Mouse (Mus musculus) C2C12 (cell line): ENCODE data around the gene Atp1a2.

Experiments used
- CEBPB ChIP-seq: IDR thresholded peaks from one replicate; pipeline ENCODE4 v1.6.1; 2011; ENCODE audit warnings: low read depth, mild to moderate bottlenecking, control low read depth, moderate library complexity
- CTCF ChIP-seq: IDR thresholded peaks from one replicate; pipeline ENCODE4 v1.5.1; 2011; ENCODE audit not compliant: control insufficient read depth, insufficient read depth, insufficient read length
- MAX ChIP-seq: IDR thresholded peaks from one replicate; pipeline ENCODE4 v1.6.1; 2011; ENCODE audit warnings: mild to moderate bottlenecking, control low read depth
- MYOD1 ChIP-seq: IDR thresholded peaks from one replicate; pipeline ENCODE4 v1.6.1; 2011; ENCODE audit warnings: low read depth; ENCODE audit not compliant: control insufficient read depth, insufficient read length
- MYOG ChIP-seq: IDR thresholded peaks from one replicate; pipeline ENCODE4 v1.6.1; 2011; ENCODE audit not compliant: control insufficient read depth, insufficient read length; ENCODE audit errors: extremely low read depth
- USF1 ChIP-seq: IDR thresholded peaks from one replicate; pipeline ENCODE4 v1.6.1; 2011; ENCODE audit warnings: low read depth, mild to moderate bottlenecking, control low read depth, moderate library complexity

- TF ChIP-seq CTCF = no peak
- TF ChIP-seq USF1 = no peak
- no peak for TF ChIP-seq CEBPB
- TF ChIP-seq MYOD1 = peak; percentile 43
- TF ChIP-seq MYOG = no peak
- TF ChIP-seq MAX = no peak
These were observed 54.2 kb downstream of the Atp1a2 start for GRCm38 (mm10) chr1:172243547-172244205.
